Mouse (Mus musculus) layer of hippocampus, adult 9-11 months (tissue): ENCODE results near the gene Olfr157.

ENCODE experiments used
- DNase-seq: peaks from one replicate; pipeline ENCODE4 v3.0.0; 2022

The Olfr157 gene

DNA sequence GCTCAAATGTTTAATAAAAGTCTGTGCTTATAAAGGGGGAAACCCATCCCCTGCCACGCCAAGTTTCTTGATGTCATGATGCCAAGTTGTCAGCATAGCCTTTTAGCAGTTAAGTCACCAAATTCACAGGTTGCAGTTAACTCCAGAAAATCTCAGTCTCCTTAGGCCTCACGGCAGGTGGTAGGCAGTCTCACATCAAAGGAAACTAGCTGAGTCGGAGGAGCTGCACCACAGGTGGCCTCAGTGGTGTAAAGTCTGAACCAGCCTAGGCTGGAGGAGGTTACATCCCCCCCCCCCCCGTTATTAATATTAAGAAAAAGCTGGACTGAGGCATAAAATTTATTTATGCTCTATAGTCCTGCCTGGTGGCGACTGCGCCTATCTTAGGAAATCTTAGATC lies 44.7 kb downstream of the Olfr157 start:
- no peak for DNase-seq
